Mouse (Mus musculus): ENCODE results near the gene Mdga1. TPM values are rescaled to one million over a fixed set of nuclear protein-coding genes. Genes with fewer than 3 reads are reported as not detected.

The Mdga1 gene
- polyA plus RNA-seq, 1 experiment = 10.9 TPM

GRCm38 (mm10) chr17:29843419-29844162 is 126.3 kb downstream of the Mdga1 start:
- H3K4me1 ChIP-seq (ENCODE audit: control insufficient read depth, insufficient read depth, low read length) = no peaks in the 10 kb centered on the region
- TF ChIP-seq CTCF (IDR thresholded peaks at IDR 0.05; ENCODE audit: extremely low read depth, insufficient read depth, low read length) (no peak), POLR2A (IDR thresholded peaks at IDR 0.05; ENCODE audit: extremely low read depth, insufficient read depth, low read length) (no peak)
- no peak overlapping the region for H3K4me3 ChIP-seq (ENCODE audit: insufficient read depth, low read length)
- H3K27ac ChIP-seq (ENCODE audit: insufficient read depth, low read length) = no peak overlapping the region

- TF ChIP-seq CTCF (IDR thresholded peaks at IDR 0.05; ENCODE audit: extremely low read depth, insufficient read depth, low read length) = no peak
- TF ChIP-seq POLR2A (IDR thresholded peaks at IDR 0.05; ENCODE audit: extremely low read depth, insufficient read depth, low read length) = no peak
- no peaks in the 10 kb centered on the region for H3K4me1 ChIP-seq (ENCODE audit: control insufficient read depth, insufficient read depth, low read length)
- H3K4me3 ChIP-seq (ENCODE audit: insufficient read depth, low read length) = no peak overlapping the region
- H3K27ac ChIP-seq (ENCODE audit: insufficient read depth, low read length) = no peak overlapping the region
Measured at GRCm38 (mm10) chr17:29841781-29842690, 127.9 kb downstream of the Mdga1 start.

- Histone ChIP-seq H3K27ac (ENCODE audit: insufficient read depth, low read length) (no peak overlapping the region), H3K4me3 (ENCODE audit: insufficient read depth, low read length) (no peak overlapping the region), H3K4me1 (ENCODE audit: control insufficient read depth, insufficient read depth, low read length) (no peaks in the 10 kb centered on the region)
- TF ChIP-seq POLR2A (IDR thresholded peaks at IDR 0.05; ENCODE audit: extremely low read depth, insufficient read depth, low read length) = no peak
- TF ChIP-seq CTCF (IDR thresholded peaks at IDR 0.05; ENCODE audit: extremely low read depth, insufficient read depth, low read length) = no peak
Measured at GRCm38 (mm10) chr17:29838029-29838428, 131.9 kb downstream of the Mdga1 start.

GRCm38 (mm10) chr17:29837441-29837840 is 132.4 kb downstream of the Mdga1 start:
- Histone ChIP-seq H3K27ac (ENCODE audit: insufficient read depth, low read length) (no peak overlapping the region), H3K4me1 (ENCODE audit: control insufficient read depth, insufficient read depth, low read length) (no peaks in the 10 kb centered on the region), H3K4me3 (ENCODE audit: insufficient read depth, low read length) (no peak overlapping the region)
- TF ChIP-seq POLR2A (IDR thresholded peaks at IDR 0.05; ENCODE audit: extremely low read depth, insufficient read depth, low read length) (no peak), CTCF (IDR thresholded peaks at IDR 0.05; ENCODE audit: extremely low read depth, insufficient read depth, low read length) (no peak)

GRCm38 (mm10) chr17:29834768-29835167 is 135.1 kb downstream of the Mdga1 start:
- Histone ChIP-seq H3K4me3 (ENCODE audit: insufficient read depth, low read length) (no peak overlapping the region), H3K4me1 (ENCODE audit: control insufficient read depth, insufficient read depth, low read length) (no peaks in the 10 kb centered on the region), H3K27ac (ENCODE audit: insufficient read depth, low read length) (no peak overlapping the region)
- TF ChIP-seq CTCF (IDR thresholded peaks at IDR 0.05; ENCODE audit: extremely low read depth, insufficient read depth, low read length) = no peak
- no peak for TF ChIP-seq POLR2A (IDR thresholded peaks at IDR 0.05; ENCODE audit: extremely low read depth, insufficient read depth, low read length)

GRCm38 (mm10) chr17:29834333-29834732 is 135.6 kb downstream of the Mdga1 start:
- TF ChIP-seq CTCF (IDR thresholded peaks at IDR 0.05; ENCODE audit: extremely low read depth, insufficient read depth, low read length) = no peak
- TF ChIP-seq POLR2A (IDR thresholded peaks at IDR 0.05; ENCODE audit: extremely low read depth, insufficient read depth, low read length) = no peak
- no peak overlapping the region for H3K4me3 ChIP-seq (ENCODE audit: insufficient read depth, low read length)
- no peaks in the 10 kb centered on the region for H3K4me1 ChIP-seq (ENCODE audit: control insufficient read depth, insufficient read depth, low read length)
- no peak overlapping the region for H3K27ac ChIP-seq (ENCODE audit: insufficient read depth, low read length)

DNA sequence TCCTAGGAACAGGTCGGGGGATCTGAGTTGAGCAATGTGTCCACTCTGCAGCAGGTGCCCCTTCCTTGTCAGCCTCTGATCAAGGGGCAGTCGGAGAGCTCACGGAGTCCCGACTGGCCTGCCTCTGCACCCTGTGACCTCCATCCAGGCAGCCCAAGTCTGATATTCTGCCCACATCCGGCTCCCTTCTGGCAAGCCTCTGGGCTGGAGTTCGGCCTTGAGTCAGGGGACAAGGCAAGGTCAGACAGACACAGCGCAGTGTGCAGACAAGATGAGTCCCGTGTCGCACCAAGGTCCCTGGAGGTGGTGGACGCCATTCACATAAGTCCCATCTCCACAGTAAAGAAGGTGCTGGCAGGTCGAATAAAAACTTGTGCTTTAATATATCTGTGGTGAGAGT is 138.2 kb downstream of the Mdga1 start:
- TF ChIP-seq POLR2A (IDR thresholded peaks at IDR 0.05; ENCODE audit: extremely low read depth, insufficient read depth, low read length) (no peak), CTCF (IDR thresholded peaks at IDR 0.05; ENCODE audit: extremely low read depth, insufficient read depth, low read length) (no peak)
- H3K4me1 ChIP-seq (ENCODE audit: control insufficient read depth, insufficient read depth, low read length) = no peaks in the 10 kb centered on the region
- H3K27ac ChIP-seq (ENCODE audit: insufficient read depth, low read length) = no peak overlapping the region
- H3K4me3 ChIP-seq (ENCODE audit: insufficient read depth, low read length) = no peak overlapping the region

GRCm38 (mm10) chr17:29829136-29829535 is 140.8 kb downstream of the Mdga1 start:
- TF ChIP-seq POLR2A (IDR thresholded peaks at IDR 0.05; ENCODE audit: extremely low read depth, insufficient read depth, low read length) (no peak), CTCF (IDR thresholded peaks at IDR 0.05; ENCODE audit: extremely low read depth, insufficient read depth, low read length) (no peak)
- no peak overlapping the region for H3K27ac ChIP-seq (ENCODE audit: insufficient read depth, low read length)
- no peak overlapping the region for H3K4me3 ChIP-seq (ENCODE audit: insufficient read depth, low read length)
- peaks cover 2% of the 10 kb centered on the region; the same call in 1 of the 2 replicates for H3K4me1 ChIP-seq (ENCODE audit: control insufficient read depth, insufficient read depth, low read length)

GRCm38 (mm10) chr17:29827602-29828001 is 142.3 kb downstream of the Mdga1 start:
- peaks cover 2% of the 10 kb centered on the region; the same call in 1 of the 2 replicates for H3K4me1 ChIP-seq (ENCODE audit: control insufficient read depth, insufficient read depth, low read length)
- H3K27ac ChIP-seq (ENCODE audit: insufficient read depth, low read length) = no peak overlapping the region
- no peak overlapping the region for H3K4me3 ChIP-seq (ENCODE audit: insufficient read depth, low read length)
- TF ChIP-seq POLR2A (IDR thresholded peaks at IDR 0.05; ENCODE audit: extremely low read depth, insufficient read depth, low read length) = no peak
- TF ChIP-seq CTCF (IDR thresholded peaks at IDR 0.05; ENCODE audit: extremely low read depth, insufficient read depth, low read length) = no peak

Data from cortical plate, adult 2 months (tissue).